Mouse (Mus musculus) midbrain, embryonic 11.5 days (tissue): ENCODE results near the gene Tti1. TPM values are rescaled to one million over a fixed set of nuclear protein-coding genes. Genes with fewer than 3 reads are reported as not detected.

Experiments used
- ATAC-seq: fragments of 200-750 bp; cut with Nextera tagmentation; 2 replicates; pipeline ENCODE4 v1.8.0; 2017; ENCODE audit warnings: moderate TSS enrichment, moderate library complexity; ENCODE audit not compliant: low FRiP score
- DNase-seq: peaks from one replicate; pipeline ENCODE4 v3.0.0; 2015; ENCODE audit warnings: low spot score; ENCODE audit errors: missing footprints
- H3K27ac ChIP-seq: fragments of 300-500 bp; sonication (generic); 2 replicates; pipeline ENCODE4 v1.5.1; 2014; ENCODE audit warnings: low read depth, low read length
- H3K27me3 ChIP-seq: fragments of 300-500 bp; sonication (generic); 2 replicates; pipeline ENCODE4 v1.6.1; 2014; ENCODE audit warnings: mild to moderate bottlenecking, low read length, moderate library complexity, mixed read lengths; ENCODE audit not compliant: control insufficient read depth, insufficient read depth
- H3K36me3 ChIP-seq: fragments of 300-500 bp; sonication (generic); 2 replicates; pipeline ENCODE4 v1.6.1; 2014; ENCODE audit warnings: mild to moderate bottlenecking, low read length, moderate library complexity, mixed read lengths; ENCODE audit not compliant: control insufficient read depth, insufficient read depth
- H3K4me1 ChIP-seq: fragments of 300-500 bp; sonication (generic); 2 replicates; pipeline ENCODE4 v1.6.1; 2014; ENCODE audit warnings: low read length; ENCODE audit not compliant: control insufficient read depth, insufficient read depth
- H3K4me2 ChIP-seq: fragments of 300-500 bp; sonication (generic); 2 replicates; pipeline ENCODE4 v1.6.1; 2014; ENCODE audit warnings: mild to moderate bottlenecking, moderate library complexity
- H3K4me3 ChIP-seq: fragments of 300-500 bp; sonication (generic); 2 replicates; pipeline ENCODE4 v1.5.1; 2014; ENCODE audit warnings: low read depth, low read length
- H3K9ac ChIP-seq: fragments of 300-500 bp; sonication (generic); 2 replicates; pipeline ENCODE4 v1.6.1; 2014; ENCODE audit warnings: low read length
- H3K9me3 ChIP-seq: fragments of 300-500 bp; sonication (generic); 2 replicates; pipeline ENCODE4 v1.6.1; 2016; ENCODE audit warnings: low read length; ENCODE audit not compliant: control insufficient read depth
- WGBS: fragments of 180-500 bp; shearing (Covaris S2); extraction: QIAGEN DNeasy Blood & Tissue Kit; methylation state at CpG from one replicate; pipeline ENCODE4 v1.1.7; 2014; 5-methylcytosine and 5-hydroxymethylcytosine counted together
- polyA plus RNA-seq: library from polyadenylated mRNA; unstranded; fragments of >200 nt; fragmentation: Nextera tagmentation; extraction: Ambion mirVana; gene quantifications from 2 replicates; pipeline ENCODE4 v1.2.1, GENCODE M21; 2014

Tti1 gene
- polyA plus RNA-seq, result 28.8 and 30.3 TPM in 2 replicates

DNA sequence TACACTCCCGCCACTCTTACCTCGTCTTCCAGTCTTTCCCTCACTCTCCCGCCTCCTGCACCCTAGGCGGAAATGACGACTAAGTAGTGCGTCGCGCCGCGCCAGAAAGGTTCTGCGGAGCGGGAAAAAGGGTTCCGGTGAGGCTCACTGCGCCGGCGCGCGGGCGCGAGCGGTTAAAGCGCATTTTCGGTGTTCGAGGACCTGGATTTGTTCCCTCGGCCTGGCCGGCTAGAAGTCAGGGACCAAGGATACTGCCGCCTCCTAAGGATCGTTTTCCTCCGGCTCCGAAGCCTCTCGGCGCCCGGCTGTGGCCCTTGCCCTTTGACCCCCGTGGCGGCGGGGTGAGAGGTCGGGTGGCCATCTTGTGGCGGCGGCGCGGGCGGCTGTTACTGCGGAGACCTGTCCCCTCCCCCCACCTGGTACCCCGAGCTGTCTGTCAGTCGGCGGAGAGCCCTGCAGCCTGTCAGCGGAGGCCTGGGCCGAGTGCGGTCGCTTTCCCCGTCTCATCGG, at the start of gene Tti1, which contains the start of gene Rprd1b:
Tti1 (minus strand) TSS at position 80 of the 510 bp plus-strand sequence.
Rprd1b (plus strand) TSS at position 144 of the 510 bp plus-strand sequence.
- ATAC-seq, result peak; percentile 95
- Histone ChIP-seq H3K9me3 (no peaks in the 10 kb centered on the region), H3K4me2 (peak within 1 kb of the TSS; percentile 67), H3K27ac (peak within 1 kb of the TSS; percentile 85), H3K4me1 (peaks cover 26% of the 10 kb centered on the region), H3K36me3 (no peaks in the 10 kb centered on the region), H3K4me3 (peak within 1 kb of the TSS; percentile 62), H3K27me3 (no peaks in the 10 kb centered on the region), H3K9ac (peak within 1 kb of the TSS; percentile 77)
- WGBS, result under 1% methylated on average over 50 of the region's 52 CpGs
- DNase-seq, result peak; percentile 100

DNA sequence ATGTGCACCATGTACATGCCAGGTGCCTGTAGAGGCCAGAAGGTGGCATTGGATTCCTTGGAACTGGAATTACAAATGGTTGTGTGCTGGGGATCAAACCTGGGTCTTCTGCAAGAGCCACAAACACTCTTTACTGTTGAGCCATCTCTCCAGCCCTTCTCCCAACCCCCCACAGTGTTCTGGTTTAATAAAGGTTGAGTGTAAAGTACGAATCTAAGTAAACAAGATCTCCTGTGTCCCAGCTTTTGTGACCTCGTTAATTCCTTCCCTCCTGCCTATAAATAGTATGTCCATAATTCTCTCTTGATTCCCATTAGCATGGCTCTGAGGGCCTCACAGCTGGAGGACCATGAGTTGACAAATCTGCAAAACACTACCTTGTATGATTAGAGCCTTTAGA, 49.7 kb upstream of the Tti1 start:
- Histone ChIP-seq H3K4me1 (no peaks in the 10 kb centered on the region), H3K4me2 (no peak overlapping the region), H3K4me3 (no peak overlapping the region), H3K36me3 (peaks cover 12% of the 10 kb centered on the region), H3K27ac (no peak overlapping the region), H3K9ac (no peak overlapping the region), H3K9me3 (no peaks in the 10 kb centered on the region), H3K27me3 (no peaks in the 10 kb centered on the region)
- DNase-seq (no peak), ATAC-seq (no peak)
- WGBS, result 85% methylated on average over 2 of the region's 2 CpGs

DNA sequence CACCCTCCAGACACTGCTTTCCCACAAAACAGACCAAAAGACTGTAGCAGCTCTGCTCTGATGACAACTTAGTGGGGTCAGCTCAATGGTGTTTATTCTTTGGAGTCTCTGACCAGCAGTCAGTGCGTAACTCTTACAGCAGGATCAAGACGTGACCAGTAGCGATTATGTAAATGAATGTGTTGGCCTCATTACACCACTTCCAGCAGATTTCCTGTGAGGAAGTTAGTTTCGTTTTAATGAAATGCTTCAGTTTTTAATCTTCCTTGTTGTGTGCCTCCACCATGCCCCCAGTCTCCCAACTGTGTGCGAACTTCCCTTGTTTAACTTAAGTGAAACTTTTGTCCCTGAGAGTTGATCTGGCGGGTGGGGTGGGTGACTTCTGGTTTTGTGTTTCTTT, 48.5 kb upstream of the Tti1 start:
- no peaks in the 10 kb centered on the region for H3K4me1 ChIP-seq
- no peak for DNase-seq
- no peaks in the 10 kb centered on the region for H3K27me3 ChIP-seq
- H3K36me3 ChIP-seq, result peaks cover 17% of the 10 kb centered on the region
- no peaks in the 10 kb centered on the region for H3K9me3 ChIP-seq
- H3K27ac ChIP-seq, result no peak overlapping the region
- 91% methylated on average over 6 of the region's 6 CpGs for WGBS
- H3K4me3 ChIP-seq, result no peak overlapping the region
- ATAC-seq, result no peak
- H3K4me2 ChIP-seq, result no peak overlapping the region
- H3K9ac ChIP-seq, result no peak overlapping the region

DNA sequence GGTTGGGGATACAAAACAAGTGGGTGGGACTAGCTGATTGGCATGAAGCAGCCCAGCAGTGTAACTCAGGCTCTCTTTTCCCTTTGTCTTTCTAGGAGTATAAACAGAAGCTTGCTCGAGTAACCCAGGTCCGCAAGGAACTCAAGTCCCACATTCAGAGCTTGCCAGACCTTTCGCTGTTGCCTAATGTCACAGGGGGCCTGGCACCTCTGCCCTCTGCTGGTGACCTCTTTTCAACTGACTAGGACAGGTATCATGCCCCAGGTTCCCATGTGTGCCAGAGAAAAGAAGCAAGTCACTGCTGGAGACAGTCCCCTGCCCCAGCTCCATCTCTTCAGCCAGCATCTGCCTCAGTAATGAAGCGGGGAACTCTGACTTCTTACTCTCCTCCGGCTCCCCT, 46.6 kb upstream of the Tti1 start:
- H3K4me2 ChIP-seq, result no peak overlapping the region
- DNase-seq (no peak), ATAC-seq (no peak)
- no peak overlapping the region for H3K27ac ChIP-seq
- H3K27me3 ChIP-seq, result no peaks in the 10 kb centered on the region
- peaks cover 23% of the 10 kb centered on the region for H3K36me3 ChIP-seq
- 92% methylated on average over 5 of the region's 5 CpGs for WGBS
- no peaks in the 10 kb centered on the region for H3K4me1 ChIP-seq
- H3K9me3 ChIP-seq, result no peaks in the 10 kb centered on the region
- H3K4me3 ChIP-seq, result no peak overlapping the region
- H3K9ac ChIP-seq, result no peak overlapping the region

DNA sequence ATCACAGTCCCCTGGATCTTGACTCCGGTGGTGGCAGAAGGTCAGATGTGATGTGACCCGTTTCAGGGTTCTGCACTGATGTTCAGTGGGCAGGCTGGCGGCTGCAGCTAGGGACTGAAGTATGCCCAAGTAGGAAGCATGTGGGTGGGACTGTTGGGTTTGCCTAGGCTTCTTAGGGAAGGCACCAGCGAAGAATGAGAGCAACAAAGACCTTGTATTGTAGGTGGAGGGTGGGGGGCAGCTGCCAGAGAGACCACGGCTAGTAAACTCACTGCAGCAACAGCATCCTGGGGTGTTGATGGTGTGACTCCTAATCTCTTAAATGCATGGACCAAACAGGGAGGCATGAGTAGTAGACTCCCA, 43.4 kb upstream of the Tti1 start:
- Histone ChIP-seq H3K4me1 (no peaks in the 10 kb centered on the region), H3K4me3 (no peak overlapping the region), H3K9ac (no peak overlapping the region), H3K4me2 (no peak overlapping the region), H3K9me3 (no peaks in the 10 kb centered on the region), H3K36me3 (peaks cover 24% of the 10 kb centered on the region), H3K27ac (no peak overlapping the region), H3K27me3 (no peaks in the 10 kb centered on the region)
- ATAC-seq (no peak), DNase-seq (no peak)
- WGBS, result 84% methylated on average over 5 of the region's 5 CpGs

DNA sequence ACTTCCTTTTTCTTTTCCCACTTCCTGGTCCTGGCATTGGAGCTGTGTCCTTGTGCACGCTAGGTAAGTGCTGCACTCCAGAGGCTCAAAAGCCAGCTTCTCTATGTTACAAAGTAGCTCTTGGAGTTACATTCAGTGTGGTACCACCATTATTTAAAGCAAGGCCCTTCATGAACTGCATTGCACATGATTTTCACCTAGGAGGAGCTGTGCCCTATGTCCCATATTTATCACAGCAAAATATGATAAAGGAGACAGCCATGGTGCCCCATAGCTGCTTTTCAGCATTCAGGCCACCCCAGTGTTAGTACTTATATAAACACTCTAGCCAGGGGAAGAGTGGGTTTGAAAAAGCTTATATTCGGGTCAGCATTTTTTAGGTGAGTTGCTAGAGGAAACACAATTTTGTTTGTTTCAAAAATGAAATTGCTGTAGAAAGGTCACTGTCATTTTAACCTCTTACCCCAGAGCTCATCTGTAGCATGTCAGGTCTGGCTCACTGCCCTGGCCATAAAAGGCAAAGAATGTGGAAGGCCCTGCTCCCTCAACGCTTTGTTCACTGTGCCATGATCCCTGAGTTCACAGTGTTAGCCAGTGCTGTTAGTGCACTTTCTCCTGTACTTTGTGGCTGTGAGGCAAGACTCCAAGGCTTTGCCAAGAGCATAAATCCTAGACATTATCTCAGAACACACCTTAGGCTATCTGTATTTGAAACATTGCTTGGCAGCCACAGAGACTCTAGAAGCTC, 42.8 kb upstream of the Tti1 start:
- no peaks in the 10 kb centered on the region for H3K27me3 ChIP-seq
- H3K4me2 ChIP-seq, result no peak overlapping the region
- ATAC-seq (no peak), DNase-seq (no peak)
- no peak overlapping the region for H3K27ac ChIP-seq
- H3K9ac ChIP-seq, result no peak overlapping the region
- no peaks in the 10 kb centered on the region for H3K4me1 ChIP-seq
- no peak overlapping the region for H3K4me3 ChIP-seq
- 91% methylated on average over 3 of the region's 3 CpGs for WGBS
- no peaks in the 10 kb centered on the region for H3K9me3 ChIP-seq
- H3K36me3 ChIP-seq, result peaks cover 22% of the 10 kb centered on the region

DNA sequence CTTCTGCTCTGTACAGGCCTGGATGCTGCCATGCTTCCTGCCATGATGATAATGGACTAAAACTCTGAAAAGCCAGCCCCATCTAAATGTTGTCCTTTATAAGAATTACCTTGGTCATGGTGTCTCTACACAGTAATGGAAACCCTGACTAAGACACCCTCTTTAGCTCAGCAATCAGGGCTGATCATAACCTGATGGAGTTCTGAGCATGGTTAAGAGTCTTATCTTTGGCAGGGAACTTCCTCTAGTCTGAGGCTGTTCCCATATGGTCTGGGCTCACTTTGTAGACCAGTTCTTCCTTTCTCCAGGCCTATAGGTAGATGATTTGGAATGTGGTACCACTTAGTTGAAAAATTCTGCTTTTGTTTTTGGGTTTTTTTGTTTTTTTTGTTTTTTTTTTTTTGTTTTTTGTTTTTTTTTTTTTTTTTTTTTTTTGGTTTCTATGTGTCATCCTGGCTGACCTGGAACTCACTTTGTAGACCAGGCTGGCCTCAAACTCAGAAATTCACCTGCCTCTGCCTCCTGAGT, 40.3 kb upstream of the Tti1 start:
- H3K27ac ChIP-seq, result no peak overlapping the region
- H3K27me3 ChIP-seq, result no peaks in the 10 kb centered on the region
- no peak overlapping the region for H3K9ac ChIP-seq
- no peak overlapping the region for H3K4me2 ChIP-seq
- H3K4me1 ChIP-seq, result no peaks in the 10 kb centered on the region
- no peak for DNase-seq
- H3K9me3 ChIP-seq, result no peaks in the 10 kb centered on the region
- H3K4me3 ChIP-seq, result no peak overlapping the region
- no peak for ATAC-seq
- peaks cover 17% of the 10 kb centered on the region for H3K36me3 ChIP-seq

DNA sequence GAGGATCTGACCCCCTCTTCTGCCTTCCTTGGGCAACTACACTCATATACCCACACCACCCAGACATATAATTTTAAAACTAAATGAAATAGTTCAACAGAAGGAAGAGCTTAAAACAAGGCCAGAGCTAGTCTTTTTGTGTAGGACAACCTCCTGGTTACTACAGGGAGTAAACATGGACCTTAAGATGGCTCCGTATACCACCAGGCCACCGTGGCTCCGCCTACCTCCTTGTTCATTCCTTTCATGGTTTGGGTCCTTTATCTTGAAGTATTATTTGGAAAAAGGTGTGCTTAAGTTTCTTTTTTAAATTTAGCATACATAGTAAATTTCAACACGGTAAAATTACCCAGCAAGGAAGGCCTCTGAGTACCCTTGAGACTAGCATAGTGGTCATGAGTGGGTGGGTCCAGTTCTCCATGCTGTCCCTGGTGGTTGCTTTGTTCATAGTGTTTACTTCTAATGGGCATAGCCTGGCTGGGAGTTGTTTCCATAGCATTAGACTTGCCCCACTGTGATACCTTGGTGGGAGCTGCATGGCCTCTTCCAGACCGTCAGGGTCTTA, 39.1 kb upstream of the Tti1 start:
- 94% methylated on average over 5 of the region's 5 CpGs for WGBS
- Histone ChIP-seq H3K27me3 (no peaks in the 10 kb centered on the region), H3K4me3 (no peak overlapping the region), H3K4me1 (no peaks in the 10 kb centered on the region), H3K9me3 (no peaks in the 10 kb centered on the region), H3K27ac (no peak overlapping the region), H3K4me2 (no peak overlapping the region), H3K36me3 (peaks cover 15% of the 10 kb centered on the region; the same call in 1 of the 2 replicates), H3K9ac (no peak overlapping the region)
- ATAC-seq, result no peak
- no peak for DNase-seq

DNA sequence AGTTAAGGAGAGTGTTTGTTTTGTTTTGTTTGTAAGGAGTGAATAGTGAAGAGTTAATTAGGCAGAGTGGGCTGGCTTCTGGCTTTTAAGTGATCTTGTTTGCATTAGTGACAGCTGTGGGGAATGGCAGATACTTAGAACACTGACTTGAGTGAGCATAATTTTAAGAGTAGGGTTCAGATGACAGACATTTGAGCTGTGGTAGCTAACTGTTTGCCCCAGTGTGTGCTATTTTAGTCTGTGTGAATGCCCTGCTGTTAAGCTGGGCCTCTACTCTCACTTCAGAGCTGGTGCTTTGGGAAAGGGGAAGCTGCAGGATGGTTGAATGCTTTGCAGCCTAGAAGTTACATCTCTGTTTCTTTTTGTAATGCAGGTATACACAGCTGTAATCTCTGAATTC, 38.2 kb upstream of the Tti1 start:
- H3K9me3 ChIP-seq, result no peaks in the 10 kb centered on the region

More for the DNA sequence above, 38.2 kb upstream of the Tti1 start:
- no peak overlapping the region for H3K4me2 ChIP-seq
- H3K9ac ChIP-seq, result no peak overlapping the region
- H3K36me3 ChIP-seq, result peaks cover 10% of the 10 kb centered on the region; the same call in 1 of the 2 replicates
- no peak overlapping the region for H3K4me3 ChIP-seq
- H3K27ac ChIP-seq, result no peak overlapping the region
- ATAC-seq (no peak), DNase-seq (no peak)
- no peaks in the 10 kb centered on the region for H3K27me3 ChIP-seq
- H3K4me1 ChIP-seq, result no peaks in the 10 kb centered on the region
